Mouse (Mus musculus): Measurements from ENCODE around the gene Invs. TPM values are rescaled to one million over a fixed set of nuclear protein-coding genes. Genes with fewer than 3 reads are reported as not detected.

Invs gene
- polyA plus RNA-seq, 1 experiment, result 3.1 TPM

DNA sequence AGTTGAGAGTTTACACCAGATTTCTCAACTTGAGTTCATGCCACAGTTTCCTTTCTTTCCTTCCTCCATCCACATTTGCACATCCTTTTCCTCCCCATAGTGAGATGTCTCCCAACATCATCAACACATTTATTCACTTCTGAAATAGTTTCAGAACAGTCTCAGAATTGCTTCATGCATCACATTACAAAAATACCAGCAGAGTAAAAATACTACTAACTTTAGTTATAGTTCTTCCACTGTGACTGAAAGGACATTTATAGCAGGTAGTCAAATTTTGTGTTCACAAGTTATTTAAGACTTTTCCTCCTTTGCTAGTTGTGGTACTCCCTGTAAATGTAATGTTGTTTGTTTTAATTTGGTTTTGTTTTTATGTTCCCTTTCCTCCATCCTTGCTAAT, 47.6 kb downstream of the Invs start:
- Histone ChIP-seq H3ac (ENCODE audit: control insufficient read depth, insufficient read length) (no peak overlapping the region), H3K36me3 (ENCODE audit: control insufficient read depth, insufficient read depth) (no peaks in the 10 kb centered on the region), H3K4me2 (ENCODE audit: low read depth) (no peak overlapping the region), H3K79me2 (ENCODE audit: control insufficient read depth, insufficient read depth) (no peaks in the 10 kb centered on the region), H3K27me3 (ENCODE audit: control insufficient read depth, insufficient read depth, insufficient read length) (no peaks in the 10 kb centered on the region), H3K4me3 (no peak overlapping the region)
- TF ChIP-seq MYOD1 (IDR thresholded peaks at IDR 0.05; ENCODE audit: control insufficient read depth in 1 of 3, insufficient read length in 2 of 3, low read depth in 2 of 3) (no peak), SRF (IDR thresholded peaks at IDR 0.05; ENCODE audit: control insufficient read depth, insufficient read length, low read depth) (no peak), POLR2AphosphoS2 (IDR thresholded peaks at IDR 0.05; ENCODE audit: insufficient read length, low read depth) (no peak)

- H3K27me3 ChIP-seq (ENCODE audit: control insufficient read depth, insufficient read depth, insufficient read length), result no peaks in the 10 kb centered on the region
- TF ChIP-seq MYOG (IDR thresholded peaks at IDR 0.05; ENCODE audit: control insufficient read depth in 1 of 3, insufficient read depth in 1 of 3, insufficient read length in 2 of 3, low read depth in 2 of 3) (no peak), REST (IDR thresholded peaks at IDR 0.05; ENCODE audit: insufficient read depth, insufficient read length) (no peak), USF1 (IDR thresholded peaks at IDR 0.05; ENCODE audit: low read depth) (no peak), CEBPB (IDR thresholded peaks at IDR 0.05; ENCODE audit: insufficient read depth, poor library complexity, severe bottlenecking) (no peak), MYOD1 (IDR thresholded peaks at IDR 0.05; ENCODE audit: control insufficient read depth in 1 of 3, insufficient read length in 2 of 3, low read depth in 2 of 3) (no peak), MAX (IDR thresholded peaks at IDR 0.05; ENCODE audit: low read depth) (no peak), POLR2AphosphoS2 (IDR thresholded peaks at IDR 0.05; ENCODE audit: insufficient read length, low read depth) (no peak)
- H3K36me3 ChIP-seq (ENCODE audit: control insufficient read depth, insufficient read depth), result no peaks in the 10 kb centered on the region
- no peak overlapping the region for H3ac ChIP-seq (ENCODE audit: control insufficient read depth, insufficient read length)
- no peaks in the 10 kb centered on the region for H3K79me2 ChIP-seq (ENCODE audit: control insufficient read depth, insufficient read depth)
- H3K4me2 ChIP-seq (ENCODE audit: low read depth), result no peak overlapping the region
- H3K4me3 ChIP-seq, result no peak overlapping the region
Measured at GRCm38 (mm10) chr4:48328042-48328441, 48.5 kb downstream of the Invs start.

DNA sequence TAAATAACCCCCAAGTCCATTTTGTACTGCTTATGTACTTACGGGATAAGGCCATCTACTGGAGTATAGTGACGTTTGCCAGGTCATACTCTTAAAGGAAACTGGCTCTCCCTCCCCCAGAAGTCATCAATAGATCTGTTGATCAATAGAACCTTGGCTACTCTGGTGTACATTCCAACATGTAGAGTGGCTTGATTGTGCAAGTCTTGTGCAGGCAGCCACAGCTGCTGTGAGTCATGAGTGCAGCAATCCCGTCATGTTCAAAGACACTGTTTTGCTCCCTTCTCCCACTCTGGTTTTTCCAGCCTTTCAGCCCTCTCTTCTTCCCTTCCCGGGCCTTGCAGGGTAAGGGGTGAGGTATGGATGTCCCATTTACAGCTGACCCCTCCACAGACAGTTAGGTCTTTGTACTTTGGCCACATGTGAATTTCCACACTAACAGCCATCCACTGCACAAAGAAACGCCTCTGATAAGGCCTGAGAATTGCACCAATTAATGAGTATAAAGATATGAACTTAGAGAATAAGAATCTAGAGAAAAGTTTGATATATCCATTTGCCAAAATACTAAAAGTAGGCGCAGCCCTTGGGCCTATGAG, 53.0 kb downstream of the Invs start:
- Histone ChIP-seq H3K4me2 (ENCODE audit: low read depth) (no peak overlapping the region), H3K4me3 (no peak overlapping the region), H3K27me3 (ENCODE audit: control insufficient read depth, insufficient read depth, insufficient read length) (no peaks in the 10 kb centered on the region), H3ac (ENCODE audit: control insufficient read depth, insufficient read length) (no peak overlapping the region), H3K36me3 (ENCODE audit: control insufficient read depth, insufficient read depth) (no peaks in the 10 kb centered on the region), H3K79me2 (ENCODE audit: control insufficient read depth, insufficient read depth) (no peaks in the 10 kb centered on the region)
- TF ChIP-seq USF1 (IDR thresholded peaks at IDR 0.05; ENCODE audit: low read depth) (no peak), CEBPB (IDR thresholded peaks at IDR 0.05; ENCODE audit: insufficient read depth, poor library complexity, severe bottlenecking) (peak; percentile 55), MYOD1 (IDR thresholded peaks at IDR 0.05; ENCODE audit: control insufficient read depth in 1 of 3, insufficient read length in 2 of 3, low read depth in 2 of 3) (no peak)

GRCm38 (mm10) chr4:48334927-48335763, 55.6 kb downstream of the Invs start:
- Histone ChIP-seq H3K36me3 (ENCODE audit: control insufficient read depth, insufficient read depth) (no peaks in the 10 kb centered on the region), H3K4me3 (no peak overlapping the region), H3K27me3 (ENCODE audit: control insufficient read depth, insufficient read depth, insufficient read length) (no peaks in the 10 kb centered on the region), H3K4me2 (ENCODE audit: low read depth) (no peak overlapping the region), H3ac (ENCODE audit: control insufficient read depth, insufficient read length) (no peak overlapping the region), H3K79me2 (ENCODE audit: control insufficient read depth, insufficient read depth) (no peaks in the 10 kb centered on the region)
- TF ChIP-seq TCF3 (IDR thresholded peaks at IDR 0.05; ENCODE audit: insufficient read length, low read depth) (no peak), POLR2AphosphoS2 (IDR thresholded peaks at IDR 0.05; ENCODE audit: insufficient read length, low read depth) (no peak), MYOD1 (IDR thresholded peaks at IDR 0.05; ENCODE audit: control insufficient read depth in 1 of 3, insufficient read length in 2 of 3, low read depth in 2 of 3) (no peak), POLR2A (IDR thresholded peaks at IDR 0.05; ENCODE audit: insufficient read length, low read depth) (no peak), MYOG (IDR thresholded peaks at IDR 0.05; ENCODE audit: control insufficient read depth in 1 of 3, insufficient read depth in 1 of 3, insufficient read length in 2 of 3, low read depth in 2 of 3) (no peak), MAX (IDR thresholded peaks at IDR 0.05; ENCODE audit: low read depth) (no peak)

GRCm38 (mm10) chr4:48342705-48343104, 63.1 kb downstream of the Invs start:
- Histone ChIP-seq H3K4me3 (no peak overlapping the region), H3K36me3 (ENCODE audit: control insufficient read depth, insufficient read depth) (no peaks in the 10 kb centered on the region), H3ac (ENCODE audit: control insufficient read depth, insufficient read length) (no peak overlapping the region), H3K4me2 (ENCODE audit: low read depth) (no peak overlapping the region), H3K27me3 (ENCODE audit: control insufficient read depth, insufficient read depth, insufficient read length) (no peaks in the 10 kb centered on the region), H3K79me2 (ENCODE audit: control insufficient read depth, insufficient read depth) (no peaks in the 10 kb centered on the region)
- TF ChIP-seq SRF (IDR thresholded peaks at IDR 0.05; ENCODE audit: control insufficient read depth, insufficient read length, low read depth), result no peak
- TF ChIP-seq E2F4 (IDR thresholded peaks at IDR 0.05; ENCODE audit: insufficient read depth), result no peak
- TF ChIP-seq CEBPB (IDR thresholded peaks at IDR 0.05; ENCODE audit: insufficient read depth, poor library complexity, severe bottlenecking), result no peak
- TF ChIP-seq TCF3 (IDR thresholded peaks at IDR 0.05; ENCODE audit: insufficient read length, low read depth), result no peak
- TF ChIP-seq REST (IDR thresholded peaks at IDR 0.05; ENCODE audit: insufficient read depth, insufficient read length), result no peak
- TF ChIP-seq TCF12 (IDR thresholded peaks at IDR 0.05; ENCODE audit: insufficient read depth, poor library complexity, severe bottlenecking), result no peak
- no peak for TF ChIP-seq POLR2A (IDR thresholded peaks at IDR 0.05; ENCODE audit: insufficient read length, low read depth)
- no peak for TF ChIP-seq USF1 (IDR thresholded peaks at IDR 0.05; ENCODE audit: low read depth)
- no peak for TF ChIP-seq MYOD1 (IDR thresholded peaks at IDR 0.05; ENCODE audit: control insufficient read depth in 1 of 3, insufficient read length in 2 of 3, low read depth in 2 of 3)
- TF ChIP-seq MAX (IDR thresholded peaks at IDR 0.05; ENCODE audit: low read depth), result no peak
- no peak for TF ChIP-seq MYOG (IDR thresholded peaks at IDR 0.05; ENCODE audit: control insufficient read depth in 1 of 3, insufficient read depth in 1 of 3, insufficient read length in 2 of 3, low read depth in 2 of 3)
- no peak for TF ChIP-seq POLR2AphosphoS2 (IDR thresholded peaks at IDR 0.05; ENCODE audit: insufficient read length, low read depth)
